Mouse (Mus musculus): ENCODE data around the gene Dazap1.
A peak's percentile ranks its signal among the peaks of the same experiment; 100 is the strongest.

Dazap1 gene

DNA sequence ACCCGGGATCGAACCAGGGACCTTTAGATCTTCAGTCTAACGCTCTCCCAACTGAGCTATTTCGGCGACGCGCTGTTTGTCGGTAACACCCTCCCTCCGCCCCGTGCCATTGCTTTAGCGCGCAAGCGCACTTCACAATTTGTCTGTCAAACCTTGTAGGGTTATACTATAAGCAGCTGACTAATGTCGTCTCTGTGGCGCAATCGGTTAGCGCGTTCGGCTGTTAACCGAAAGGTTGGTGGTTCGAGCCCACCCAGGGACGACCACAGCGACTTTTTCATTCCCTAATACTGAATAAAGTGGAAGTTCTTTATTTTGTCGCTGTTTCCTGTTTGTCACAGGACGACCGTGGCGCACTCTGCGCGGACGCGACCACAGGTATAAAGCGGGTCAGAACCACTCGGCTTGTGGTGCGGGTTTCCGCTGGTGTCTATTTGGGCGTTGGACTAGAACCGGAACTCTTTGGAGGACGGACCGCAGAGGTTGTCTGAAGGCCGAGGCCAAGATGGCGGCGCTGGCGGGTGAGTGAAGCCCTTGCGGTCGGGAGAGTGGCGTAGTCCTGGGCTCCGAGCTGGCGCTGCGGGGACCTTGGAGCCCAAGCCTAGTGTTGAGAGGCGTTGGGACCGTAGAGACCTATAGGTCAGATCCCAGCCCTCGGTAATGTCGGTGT, 12.2 kb upstream of the Dazap1 start, which contains the start of gene Ndufs7:
Gene Ndufs7 (plus strand): TSS at position 151 of the 670 bp plus-strand sequence.
- DNase-seq (ENCODE audit: low read depth, low spot score): peak; percentile 93

- DNase-seq (ENCODE audit: low read depth, low spot score): no peak
Measured at GRCm38 (mm10) chr10:80250059-80250458, 11.2 kb upstream of the Dazap1 start.

GRCm38 (mm10) chr10:80250573-80250972, 10.7 kb upstream of the Dazap1 start:
- no peak for DNase-seq (ENCODE audit: low read depth, low spot score)

DNA sequence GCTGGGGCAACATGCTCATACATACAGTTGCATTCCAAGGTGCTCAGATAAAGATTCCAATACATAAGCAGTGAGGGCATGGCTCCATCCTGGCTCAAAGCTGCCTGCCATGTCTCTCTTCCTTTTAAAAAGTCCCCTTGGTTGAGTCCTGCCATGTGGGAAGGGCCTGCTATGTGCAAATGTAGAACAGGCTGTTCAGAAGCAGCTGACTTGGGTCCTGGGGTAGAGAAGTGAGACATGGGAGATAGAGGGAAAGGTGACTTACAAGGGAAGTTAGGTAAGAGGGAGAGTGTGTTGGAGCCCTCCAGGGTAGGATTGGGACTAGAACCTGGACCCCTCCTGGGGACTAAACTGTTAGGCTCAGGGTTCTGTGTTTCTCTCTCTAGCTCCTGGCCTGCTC, 9.3 kb upstream of the Dazap1 start:
- no peak for DNase-seq (ENCODE audit: low read depth, low spot score)

DNA sequence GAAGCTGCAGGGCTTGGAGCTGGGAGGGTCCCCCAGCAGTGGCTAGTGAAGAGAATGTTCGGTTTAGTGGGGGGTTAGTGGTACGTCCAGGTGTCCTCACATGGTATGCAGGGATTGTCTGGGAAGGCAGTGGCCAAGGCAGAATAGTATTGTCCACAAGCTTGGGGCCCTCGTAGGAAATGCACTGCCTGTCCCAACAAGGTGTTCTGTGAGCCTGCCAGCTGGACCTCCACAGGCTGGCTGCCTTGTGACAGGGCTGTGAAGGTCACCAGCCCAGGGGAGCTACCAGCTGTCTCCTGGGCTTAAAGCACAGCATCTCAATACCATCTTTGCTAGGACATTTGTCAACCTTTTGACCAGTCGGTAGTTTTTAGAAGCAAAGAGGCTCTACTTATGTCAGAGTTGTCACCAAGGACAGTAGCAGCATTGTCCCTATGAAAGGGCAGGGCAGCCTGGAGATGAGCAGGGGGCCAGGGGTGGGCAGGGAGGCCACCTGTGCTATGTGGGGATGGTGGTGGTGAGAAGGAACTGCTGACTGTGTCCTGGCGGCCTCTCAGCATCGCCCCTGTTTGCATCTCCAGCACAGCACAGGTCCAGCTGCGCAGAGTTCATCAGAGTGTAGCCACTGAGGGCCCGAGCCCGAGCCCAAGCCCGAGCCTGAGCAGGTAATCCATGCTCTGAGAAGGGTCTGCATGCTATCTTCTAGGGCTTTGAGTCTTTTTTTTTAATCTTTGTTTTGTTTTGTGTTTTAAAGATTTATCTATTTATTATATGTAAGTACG, 8.6 kb upstream of the Dazap1 start:
- DNase-seq (ENCODE audit: low read depth, low spot score): no peak

- DNase-seq (ENCODE audit: low read depth, low spot score): no peak
Measured at GRCm38 (mm10) chr10:80253551-80253950, 7.7 kb upstream of the Dazap1 start.

GRCm38 (mm10) chr10:80254331-80255297, 6.7 kb upstream of the Dazap1 start:
- DNase-seq (ENCODE audit: low read depth, low spot score): no peak

- DNase-seq (ENCODE audit: low read depth, low spot score): peak; percentile 39
Measured at GRCm38 (mm10) chr10:80255881-80256535, 5.3 kb upstream of the Dazap1 start.

- no peak for DNase-seq (ENCODE audit: low read depth, low spot score)
Measured at GRCm38 (mm10) chr10:80257936-80258335, 3.4 kb upstream of the Dazap1 start.

DNA sequence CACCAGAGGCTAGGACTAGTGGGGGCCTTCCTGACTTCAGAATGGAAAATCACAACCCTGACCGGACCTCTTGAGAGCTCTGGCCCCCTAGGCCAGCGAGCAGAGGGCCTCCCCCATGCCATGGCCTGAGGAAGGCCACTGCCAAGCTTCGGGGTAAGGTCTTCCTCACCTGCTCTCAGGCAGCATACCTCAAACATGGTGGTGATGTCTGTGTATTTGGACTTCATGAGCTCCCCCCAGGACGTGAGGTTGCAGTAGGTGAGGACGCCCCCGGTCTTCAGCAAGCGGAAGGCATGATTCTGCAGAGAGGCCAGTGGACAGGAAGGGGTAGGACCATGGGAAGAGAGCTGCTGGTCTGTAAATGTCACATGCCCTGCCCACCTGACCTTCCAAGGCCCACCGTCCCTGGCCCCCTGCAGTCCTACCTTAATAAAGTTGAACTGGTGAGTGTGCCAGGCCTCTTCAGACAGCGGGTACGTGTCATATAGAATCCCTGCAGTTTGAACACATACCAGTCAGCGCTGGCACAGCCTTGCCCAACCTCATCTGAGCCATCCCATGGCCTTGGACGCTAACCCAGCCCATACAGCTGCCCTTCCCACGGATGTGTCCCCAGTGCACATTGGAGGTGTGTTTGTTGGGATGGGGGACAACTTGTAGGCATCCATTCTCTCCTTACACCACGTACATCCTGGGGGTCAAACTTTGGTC, 2.4 kb upstream of the Dazap1 start:
- DNase-seq (ENCODE audit: low read depth, low spot score): no peak

DNA sequence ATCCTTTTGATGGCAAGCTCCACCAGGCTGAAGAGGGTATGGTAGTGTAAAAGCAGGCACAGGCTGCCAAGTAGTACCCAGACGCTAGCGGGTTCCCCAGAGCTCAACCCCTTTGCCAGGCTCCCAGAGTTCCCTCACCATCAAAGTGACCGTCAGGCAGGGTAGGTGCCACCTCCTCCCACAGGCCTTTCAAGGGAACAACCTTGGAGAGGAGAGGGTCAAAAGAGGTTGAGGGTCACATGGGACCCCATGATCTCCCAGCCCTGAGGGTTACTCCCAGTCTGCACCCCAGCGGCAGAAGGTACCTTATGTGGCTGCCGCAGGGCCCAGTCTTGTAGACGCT, 1.9 kb upstream of the Dazap1 start:
- DNase-seq (ENCODE audit: low read depth, low spot score): no peak

- peak; percentile 80 for DNase-seq (ENCODE audit: low read depth, low spot score)
Measured at GRCm38 (mm10) chr10:80259861-80260641, 1.2 kb upstream of the Dazap1 start.

DNA sequence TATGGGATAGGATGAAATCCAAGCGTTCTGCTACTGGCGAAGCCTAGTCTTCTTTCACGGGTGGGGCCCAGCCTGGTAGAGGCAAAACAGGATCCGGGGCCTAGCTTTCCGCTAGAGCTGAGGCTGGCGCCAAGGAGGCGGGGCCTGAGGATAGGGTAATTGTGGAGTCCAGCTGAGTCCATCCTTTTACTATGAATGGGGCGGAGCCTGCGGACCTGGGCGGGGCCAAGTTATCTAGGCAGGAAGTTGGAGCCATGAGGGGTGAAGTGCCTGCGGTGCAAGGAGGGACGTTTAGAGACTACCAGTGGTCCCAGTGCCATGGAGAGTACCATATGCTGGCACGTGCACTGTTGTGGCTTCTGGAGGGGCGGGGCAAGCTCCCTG, 291 bp downstream of the Dazap1 start:
- DNase-seq (ENCODE audit: low read depth, low spot score): peak; percentile 99

DNA sequence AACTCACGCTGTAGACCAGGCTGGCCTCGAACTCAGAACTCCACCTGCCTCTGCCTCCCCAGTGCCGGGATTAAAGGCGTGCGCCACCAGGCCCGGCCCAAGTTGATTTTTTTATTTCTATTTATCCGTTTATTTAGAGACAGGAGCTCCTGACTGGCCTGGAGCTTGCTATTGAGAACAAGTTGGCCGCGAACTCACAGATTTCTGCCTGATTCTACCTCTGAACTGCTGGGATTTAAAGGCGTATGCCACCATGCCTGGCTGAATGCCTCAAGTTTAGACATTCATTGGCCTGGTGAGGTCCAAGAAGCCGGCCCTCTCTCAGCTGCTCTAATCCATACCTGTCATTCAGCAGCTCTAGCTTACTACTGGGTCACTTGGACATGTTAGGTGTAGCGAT, 883 bp downstream of the Dazap1 start:
- no peak for DNase-seq (ENCODE audit: low read depth, low spot score)

DNA sequence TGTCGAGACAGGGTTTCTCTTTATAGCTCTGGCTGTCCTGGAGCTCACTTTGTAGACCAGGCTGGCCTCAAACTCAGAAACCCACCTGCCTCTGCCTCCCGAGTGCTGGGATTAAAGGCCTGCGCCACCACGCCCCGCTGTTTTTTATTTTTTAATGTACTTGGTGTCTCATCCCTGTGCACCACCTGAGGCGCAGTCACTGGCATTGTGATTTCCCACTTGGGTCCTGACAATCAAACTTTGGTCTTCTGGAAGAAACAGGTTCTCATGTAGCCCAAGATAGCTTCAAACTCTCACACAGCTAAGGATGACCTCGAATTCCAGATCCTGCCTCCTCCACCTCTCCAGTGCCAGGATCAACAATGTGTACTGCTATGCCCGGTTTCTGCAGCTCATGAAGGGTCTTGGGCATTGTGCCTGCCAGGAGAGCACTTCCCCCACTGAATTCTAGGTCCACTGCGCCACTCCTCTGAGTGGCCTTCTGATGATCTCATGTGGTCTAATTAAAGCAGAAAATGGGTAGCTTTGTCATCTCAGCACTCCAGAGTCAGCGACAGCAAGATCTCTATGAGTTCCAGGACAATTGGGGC, 1.6 kb downstream of the Dazap1 start:
- no peak for DNase-seq (ENCODE audit: low read depth, low spot score)

DNA sequence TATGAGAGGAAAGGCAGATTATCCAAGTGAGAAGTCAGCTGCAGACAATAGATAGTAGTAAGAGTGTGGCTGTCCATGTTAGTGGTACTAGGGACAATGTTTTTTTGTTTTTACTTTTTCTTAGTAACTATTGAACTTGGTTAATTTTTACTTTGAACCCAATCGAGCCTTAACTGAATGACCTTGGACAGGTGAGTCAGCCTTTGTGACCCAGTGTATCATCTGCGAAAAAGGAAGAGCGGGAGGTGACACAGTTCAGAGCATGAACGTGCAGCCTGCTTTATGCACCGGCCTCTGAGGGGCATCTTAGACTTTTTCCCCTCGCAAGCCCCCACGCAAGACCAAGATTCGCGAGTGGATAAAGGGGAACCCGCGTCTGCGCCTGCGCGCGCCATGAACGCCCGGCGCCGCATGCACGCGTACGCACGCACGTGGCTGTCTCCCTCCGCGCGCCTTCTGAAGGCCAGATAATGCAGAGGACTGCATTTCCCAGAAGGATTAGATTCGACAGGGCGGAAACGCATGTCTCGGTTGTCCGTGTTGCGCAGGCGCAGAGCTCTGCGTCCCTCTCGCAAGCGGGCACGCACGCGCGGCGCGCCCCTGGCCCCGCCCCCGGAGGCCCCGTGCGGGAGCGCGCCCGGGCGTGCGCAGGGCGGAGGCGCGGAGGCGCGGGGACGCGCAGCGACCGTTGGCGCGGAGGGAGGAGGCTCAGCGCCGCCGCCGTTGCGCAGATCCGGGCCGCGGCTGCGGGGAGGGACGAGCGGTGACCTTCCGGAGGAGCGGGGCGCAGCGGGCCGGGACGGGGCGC, 3.3 kb downstream of the Dazap1 start:
- DNase-seq (ENCODE audit: low read depth, low spot score): peak; percentile 97

GRCm38 (mm10) chr10:80265149-80265486, 3.8 kb downstream of the Dazap1 start:
- no peak for DNase-seq (ENCODE audit: low read depth, low spot score)

- DNase-seq (ENCODE audit: low read depth, low spot score): no peak
Measured at GRCm38 (mm10) chr10:80270099-80270498, 8.8 kb downstream of the Dazap1 start.

GRCm38 (mm10) chr10:80270734-80271181, 9.5 kb downstream of the Dazap1 start:
- DNase-seq (ENCODE audit: low read depth, low spot score): no peak

Data from 3T3-L1 (cell line).